Mouse (Mus musculus) bone marrow macrophage, adult 2 months (primary cell): Measurements from ENCODE around the gene Pld4.

Experiments
- CTCF ChIP-seq: IDR thresholded peaks from 2 replicates; pipeline ENCODE4 v1.5.1; 2012; ENCODE audit warnings: low read depth, mild to moderate bottlenecking, low read length, moderate library complexity
- POLR2A ChIP-seq: IDR thresholded peaks from 2 replicates; pipeline ENCODE4 v1.6.1; 2012; ENCODE audit warnings: mild to moderate bottlenecking, low read depth, low read length, borderline replicate concordance

GRCm38 (mm10) chr12:112774481-112774880 is 14.0 kb downstream of the Pld4 start:
- no peak for TF ChIP-seq CTCF
- TF ChIP-seq POLR2A: no peak
